Mouse (Mus musculus): ENCODE results near the gene Nat10.
A peak's percentile ranks its signal among the peaks of the same experiment; 100 is the strongest.

The Nat10 gene

GRCm38 (mm10) chr2:103760906-103761716 lies at the start of gene Nat10:
Gene Nat10, minus strand, starts transcription at chr2:103761270.
- peak; percentile 99 for DNase-seq (ENCODE audit: low read depth, low spot score)

- no peak for DNase-seq (ENCODE audit: low read depth, low spot score)
These were observed 49.3 kb upstream of the Nat10 start for GRCm38 (mm10) chr2:103810412-103810811.

GRCm38 (mm10) chr2:103808466-103808865 lies 47.4 kb upstream of the Nat10 start:
- no peak for DNase-seq (ENCODE audit: low read depth, low spot score)

GRCm38 (mm10) chr2:103803770-103804530 lies 42.9 kb upstream of the Nat10 start:
- DNase-seq (ENCODE audit: low read depth, low spot score), result no peak

GRCm38 (mm10) chr2:103802422-103802821 lies 41.4 kb upstream of the Nat10 start:
- DNase-seq (ENCODE audit: low read depth, low spot score), result no peak

- peak; percentile 91 for DNase-seq (ENCODE audit: low read depth, low spot score)
These were observed 36.5 kb upstream of the Nat10 start, which contains the start of gene Caprin1 for GRCm38 (mm10) chr2:103797491-103798009. Gene Caprin1, minus strand, starts transcription at chr2:103797649.

- DNase-seq (ENCODE audit: low read depth, low spot score), result peak; percentile 74
These were observed 35.9 kb upstream of the Nat10 start for GRCm38 (mm10) chr2:103796861-103797466.

- DNase-seq (ENCODE audit: low read depth, low spot score), result peak; percentile 30
These were observed 35.3 kb upstream of the Nat10 start for GRCm38 (mm10) chr2:103796211-103796860.

- peak; percentile 76 for DNase-seq (ENCODE audit: low read depth, low spot score)
These were observed 34.8 kb upstream of the Nat10 start for GRCm38 (mm10) chr2:103795843-103796210.

- no peak for DNase-seq (ENCODE audit: low read depth, low spot score)
These were observed 30.9 kb upstream of the Nat10 start for GRCm38 (mm10) chr2:103792009-103792408.

- no peak for DNase-seq (ENCODE audit: low read depth, low spot score)
These were observed 24.7 kb upstream of the Nat10 start for GRCm38 (mm10) chr2:103785735-103786134.

GRCm38 (mm10) chr2:103784621-103785020 lies 23.6 kb upstream of the Nat10 start:
- DNase-seq (ENCODE audit: low read depth, low spot score), result no peak

- DNase-seq (ENCODE audit: low read depth, low spot score), result no peak
These were observed 1.4 kb upstream of the Nat10 start for GRCm38 (mm10) chr2:103762492-103762891.

GRCm38 (mm10) chr2:103761993-103762392 lies 923 bp upstream of the Nat10 start:
- DNase-seq (ENCODE audit: low read depth, low spot score), result no peak

GRCm38 (mm10) chr2:103760421-103760820 lies 649 bp downstream of the Nat10 start:
- DNase-seq (ENCODE audit: low read depth, low spot score), result no peak

GRCm38 (mm10) chr2:103755458-103756085 lies 5.5 kb downstream of the Nat10 start:
- DNase-seq (ENCODE audit: low read depth, low spot score), result no peak

GRCm38 (mm10) chr2:103754614-103755013 lies 6.5 kb downstream of the Nat10 start:
- DNase-seq (ENCODE audit: low read depth, low spot score), result no peak

- DNase-seq (ENCODE audit: low read depth, low spot score), result no peak
These were observed 9.3 kb downstream of the Nat10 start for GRCm38 (mm10) chr2:103751771-103752170.

GRCm38 (mm10) chr2:103749091-103749490 lies 12.0 kb downstream of the Nat10 start:
- DNase-seq (ENCODE audit: low read depth, low spot score), result no peak

- no peak for DNase-seq (ENCODE audit: low read depth, low spot score)
These were observed 13.2 kb downstream of the Nat10 start for GRCm38 (mm10) chr2:103747891-103748290.

GRCm38 (mm10) chr2:103746761-103747160 lies 14.3 kb downstream of the Nat10 start:
- no peak for DNase-seq (ENCODE audit: low read depth, low spot score)
